Mouse (Mus musculus): ENCODE data around the gene E2f2.

- TF ChIP-seq CTCF (IDR thresholded peaks at IDR 0.05; ENCODE audit: low read depth, low read length) (no peak), POLR2A (IDR thresholded peaks at IDR 0.05; ENCODE audit: extremely low read depth, insufficient read depth, low read length) (peak; percentile 75; the same call in 1 of the 2 replicates)
Measured at GRCm38 (mm10) chr4:136144126-136144926, 27.9 kb upstream of the E2f2 start.
